Mouse (Mus musculus) midbrain, embryonic 14.5 days (tissue): ENCODE results near the gene Igf1r. TPM values are rescaled to one million over a fixed set of nuclear protein-coding genes. Genes with fewer than 3 reads are reported as not detected.

Source experiments
- ATAC-seq: fragments of 200-750 bp; cut with Nextera tagmentation; 2 replicates; pipeline ENCODE4 v1.8.0; 2017; ENCODE audit warnings: moderate number of reproducible peaks, moderate library complexity; ENCODE audit not compliant: low FRiP score, low TSS enrichment
- DNase-seq: peaks from one replicate; pipeline ENCODE4 v3.0.0-alpha.2; 2015
- H3K27ac ChIP-seq: fragments of 300-500 bp; sonication (generic); replicated peaks from 2 replicates; pipeline ENCODE4 v1.5.1; 2014; ENCODE audit warnings: mild to moderate bottlenecking, low read depth, low read length, moderate library complexity
- H3K27me3 ChIP-seq: fragments of 300-500 bp; sonication (generic); 2 replicates; pipeline ENCODE4 v1.6.1; 2014; ENCODE audit warnings: low read length, control low read depth, mixed read lengths; ENCODE audit not compliant: control insufficient read depth, insufficient read depth
- H3K36me3 ChIP-seq: fragments of 300-500 bp; sonication (generic); 2 replicates; pipeline ENCODE4 v1.6.1; 2014; ENCODE audit warnings: low read length, control low read depth; ENCODE audit not compliant: control insufficient read depth, insufficient read depth
- H3K4me1 ChIP-seq: fragments of 300-500 bp; sonication (generic); 2 replicates; pipeline ENCODE4 v1.6.1; 2014; ENCODE audit warnings: mild to moderate bottlenecking, antibody characterized with exemption, low read length, control low read depth; ENCODE audit not compliant: control insufficient read depth, insufficient read depth
- H3K4me2 ChIP-seq: fragments of 300-500 bp; sonication (generic); 2 replicates; pipeline ENCODE4 v1.6.1; 2014; ENCODE audit warnings: mild to moderate bottlenecking, low read length, moderate library complexity
- H3K4me3 ChIP-seq: fragments of 300-500 bp; sonication (generic); replicated peaks from 2 replicates; pipeline ENCODE4 v1.5.1; 2014; ENCODE audit warnings: low read depth, low read length
- H3K9ac ChIP-seq: fragments of 300-500 bp; sonication (generic); replicated peaks from 2 replicates; pipeline ENCODE4 v1.6.1; 2014; ENCODE audit warnings: mild to moderate bottlenecking, low read length, moderate library complexity
- H3K9me3 ChIP-seq: fragments of 300-500 bp; sonication (generic); 2 replicates; pipeline ENCODE4 v1.6.1; 2016; ENCODE audit warnings: low read length, control low read depth, mixed read lengths; ENCODE audit not compliant: control insufficient read depth
- WGBS: fragments of 180-500 bp; shearing (Covaris S2); extraction: QIAGEN DNeasy Blood & Tissue Kit; methylation state at CpG from one replicate; pipeline ENCODE4 v1.1.7; 2014; 5-methylcytosine and 5-hydroxymethylcytosine counted together
- polyA plus RNA-seq: library from polyadenylated mRNA; unstranded; fragments of >200 nt; fragmentation: Nextera tagmentation; extraction: Ambion mirVana; gene quantifications from 2 replicates; pipeline ENCODE4 v1.2.1, GENCODE M21; 2014

Gene Igf1r
- polyA plus RNA-seq, 1 experiment from 2014 or later, result 25.8 TPM

- Histone ChIP-seq H3K4me3 (peak overlapping the region; percentile 85), H3K36me3 (no peaks in the 10 kb centered on the region), H3K27me3 (peaks cover 5% of the 10 kb centered on the region; the same call in 1 of the 2 replicates), H3K9me3 (no peaks in the 10 kb centered on the region), H3K27ac (peak overlapping the region; percentile 99), H3K4me2 (peak overlapping the region; percentile 99), H3K4me1 (peaks cover 29% of the 10 kb centered on the region), H3K9ac (peak overlapping the region; percentile 94)
- ATAC-seq (peak; percentile 51), DNase-seq (peak; percentile 88)
- WGBS, result under 1% methylated on average over 78 of the region's 91 CpGs
Observed at GRCm38 (mm10) chr7:67952036-67952681, 468 bp upstream of the Igf1r start.

GRCm38 (mm10) chr7:67953764-67954242 is 1.2 kb downstream of the Igf1r start:
- Histone ChIP-seq H3K36me3 (no peaks in the 10 kb centered on the region), H3K4me2 (peak overlapping the region; percentile 99), H3K9me3 (no peaks in the 10 kb centered on the region), H3K9ac (peak overlapping the region; percentile 94), H3K4me3 (peak overlapping the region; percentile 85), H3K27ac (no peak overlapping the region), H3K27me3 (peaks cover 5% of the 10 kb centered on the region; the same call in 1 of the 2 replicates), H3K4me1 (peaks cover 32% of the 10 kb centered on the region)
- ATAC-seq, result no peak
- WGBS, result under 1% methylated on average over 22 of the region's 23 CpGs
- DNase-seq, result peak; percentile 34

- DNase-seq (no peak), ATAC-seq (no peak)
- Histone ChIP-seq H3K4me3 (peak overlapping the region; percentile 85), H3K9ac (peak overlapping the region; percentile 94), H3K27ac (no peak overlapping the region), H3K9me3 (no peaks in the 10 kb centered on the region), H3K27me3 (no peaks in the 10 kb centered on the region), H3K4me2 (peak overlapping the region; percentile 99), H3K36me3 (no peaks in the 10 kb centered on the region), H3K4me1 (peaks cover 32% of the 10 kb centered on the region)
- WGBS, result under 1% methylated on average over 10 of the region's 10 CpGs
Observed at GRCm38 (mm10) chr7:67954591-67955185, 2.1 kb downstream of the Igf1r start.

- Histone ChIP-seq H3K4me1 (peaks cover 32% of the 10 kb centered on the region), H3K36me3 (no peaks in the 10 kb centered on the region), H3K9me3 (no peaks in the 10 kb centered on the region), H3K4me3 (peak overlapping the region; percentile 85), H3K9ac (peak overlapping the region; percentile 0; the same call in 1 of the 2 replicates), H3K27me3 (no peaks in the 10 kb centered on the region), H3K27ac (no peak overlapping the region), H3K4me2 (peak overlapping the region; percentile 99)
- DNase-seq (no peak), ATAC-seq (no peak)
- 26% methylated on average over 5 of the region's 5 CpGs for WGBS
Observed at GRCm38 (mm10) chr7:67955276-67955675, 2.6 kb downstream of the Igf1r start.

GRCm38 (mm10) chr7:67957376-67957775 is 4.7 kb downstream of the Igf1r start:
- 71% methylated on average over 6 of the region's 6 CpGs for WGBS
- H3K4me3 ChIP-seq, result no peak overlapping the region
- DNase-seq, result no peak
- H3K36me3 ChIP-seq, result no peaks in the 10 kb centered on the region
- H3K4me1 ChIP-seq, result peaks cover 36% of the 10 kb centered on the region
- H3K27ac ChIP-seq, result no peak overlapping the region
- no peaks in the 10 kb centered on the region for H3K27me3 ChIP-seq
- no peak overlapping the region for H3K9ac ChIP-seq
- no peaks in the 10 kb centered on the region for H3K9me3 ChIP-seq
- ATAC-seq, result no peak
- H3K4me2 ChIP-seq, result no peak overlapping the region

- Histone ChIP-seq H3K4me3 (no peak overlapping the region), H3K27ac (no peak overlapping the region), H3K9me3 (no peaks in the 10 kb centered on the region), H3K27me3 (no peaks in the 10 kb centered on the region), H3K9ac (no peak overlapping the region), H3K4me2 (no peak overlapping the region; the same call in 1 of the 2 replicates), H3K4me1 (peaks cover 36% of the 10 kb centered on the region), H3K36me3 (no peaks in the 10 kb centered on the region)
- WGBS, result 76% methylated on average over 18 of the region's 18 CpGs
- ATAC-seq, result no peak
- no peak for DNase-seq
Observed at GRCm38 (mm10) chr7:67958045-67958444, 5.4 kb downstream of the Igf1r start.

- 33% methylated on average over 9 of the region's 9 CpGs for WGBS
- Histone ChIP-seq H3K4me1 (peaks cover 19% of the 10 kb centered on the region), H3K4me3 (no peak overlapping the region), H3K4me2 (no peak overlapping the region), H3K9me3 (no peaks in the 10 kb centered on the region), H3K9ac (no peak overlapping the region), H3K27me3 (no peaks in the 10 kb centered on the region), H3K36me3 (no peaks in the 10 kb centered on the region), H3K27ac (no peak overlapping the region)
- DNase-seq (no peak), ATAC-seq (no peak)
Observed at GRCm38 (mm10) chr7:67960701-67961100, 8.1 kb downstream of the Igf1r start.

GRCm38 (mm10) chr7:67961567-67962267 is 9.1 kb downstream of the Igf1r start:
- Histone ChIP-seq H3K9me3 (no peaks in the 10 kb centered on the region), H3K9ac (no peak overlapping the region), H3K36me3 (no peaks in the 10 kb centered on the region), H3K4me1 (peaks cover 11% of the 10 kb centered on the region), H3K4me3 (no peak overlapping the region), H3K27me3 (no peaks in the 10 kb centered on the region), H3K27ac (no peak overlapping the region), H3K4me2 (no peak overlapping the region)
- ATAC-seq (peak; percentile 64; the same call in 1 of the 2 replicates), DNase-seq (peak; percentile 89)
- 12% methylated on average over 14 of the region's 14 CpGs for WGBS
